Mouse (Mus musculus): ENCODE data around the gene Fis1. TPM values are rescaled to one million over a fixed set of nuclear protein-coding genes. Genes with fewer than 3 reads are reported as not detected.

Fis1 gene
- polyA plus RNA-seq, 1 experiment = 283 TPM

DNA sequence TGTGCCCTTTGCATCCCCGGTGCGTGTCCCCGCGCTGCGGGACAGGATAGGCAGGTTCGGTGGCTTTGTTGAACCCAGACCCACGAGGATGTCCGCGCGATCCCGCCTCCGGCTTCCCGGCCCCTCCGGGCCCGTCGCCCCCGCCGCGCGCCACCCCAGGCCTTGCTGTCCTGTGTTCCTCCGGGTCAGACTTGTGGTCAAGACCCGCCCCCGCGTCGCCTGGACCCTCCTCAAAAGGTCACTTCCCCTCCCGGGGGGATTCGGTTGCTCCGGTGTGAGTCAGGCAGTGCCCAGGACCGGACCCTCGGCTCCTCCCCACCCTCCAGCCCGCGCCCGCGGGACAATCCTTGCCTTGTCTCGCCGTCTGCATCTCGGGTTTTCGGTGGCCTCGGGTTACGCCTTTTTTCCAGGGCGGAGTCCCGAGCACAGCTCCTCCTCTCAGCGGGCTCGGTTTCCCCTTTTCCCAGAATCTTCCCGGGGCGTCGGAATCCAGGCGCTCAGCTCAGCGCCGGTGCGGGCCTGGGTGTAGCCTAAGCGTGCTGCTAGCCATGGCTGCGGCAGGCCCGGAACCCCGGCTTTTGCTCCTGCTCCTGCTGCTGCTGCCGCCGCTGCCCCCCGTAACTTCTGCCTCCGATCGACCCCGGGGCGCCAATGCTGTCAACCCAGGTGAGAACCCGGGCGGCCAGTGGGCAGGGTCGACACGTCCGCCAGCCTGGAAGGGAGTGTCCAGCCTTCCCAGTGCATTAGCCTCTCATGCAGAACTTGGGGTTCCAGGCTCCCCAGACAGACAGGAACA is 34.3 kb downstream of the Fis1 start:
- Histone ChIP-seq H3K79me2 (ENCODE audit: control insufficient read depth, insufficient read depth) (no peaks in the 10 kb centered on the region), H3K27me3 (ENCODE audit: control insufficient read depth, insufficient read depth, insufficient read length) (no peaks in the 10 kb centered on the region), H3K4me3 (peak overlapping the region; percentile 93), H3ac (ENCODE audit: control insufficient read depth, insufficient read length) (peak overlapping the region; percentile 60), H3K4me2 (ENCODE audit: low read depth) (peak overlapping the region; percentile 86), H3K36me3 (ENCODE audit: control insufficient read depth, insufficient read depth) (peaks cover 5% of the 10 kb centered on the region)
- TF ChIP-seq POLR2A (IDR thresholded peaks at IDR 0.05; ENCODE audit: insufficient read length, low read depth) (peak; percentile 79), POLR2AphosphoS2 (IDR thresholded peaks at IDR 0.05; ENCODE audit: insufficient read length, low read depth) (peak; percentile 54), E2F4 (IDR thresholded peaks at IDR 0.05; ENCODE audit: insufficient read depth) (no peak)

DNA sequence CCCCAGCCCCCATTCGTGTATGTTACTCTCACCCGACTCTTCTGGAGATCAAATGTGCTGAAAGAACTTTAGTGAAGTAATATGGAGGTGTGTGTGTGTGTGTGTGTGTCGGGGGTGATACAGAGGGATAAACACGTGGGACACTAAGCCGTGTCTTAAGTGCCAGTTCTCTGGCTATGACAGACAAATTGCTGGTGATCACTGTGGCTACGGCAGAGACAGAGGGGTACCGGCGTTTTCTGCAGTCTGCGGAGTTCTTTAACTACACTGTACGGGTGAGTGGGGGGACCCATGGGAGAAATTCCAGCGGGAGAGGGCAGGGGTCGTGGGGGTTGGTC is 34.8 kb downstream of the Fis1 start, which contains the start of gene Znhit1:
Gene Znhit1, minus strand, starts transcription at position 88 of the 338 bp plus-strand sequence.
- Histone ChIP-seq H3K4me3 (peak within 1 kb of the TSS; percentile 93), H3K27me3 (ENCODE audit: control insufficient read depth, insufficient read depth, insufficient read length) (no peaks in the 10 kb centered on the region), H3K4me2 (ENCODE audit: low read depth) (peak within 1 kb of the TSS; percentile 86), H3ac (ENCODE audit: control insufficient read depth, insufficient read length) (peak within 1 kb of the TSS; percentile 60), H3K36me3 (ENCODE audit: control insufficient read depth, insufficient read depth) (peaks cover 6% of the 10 kb centered on the region), H3K79me2 (ENCODE audit: control insufficient read depth, insufficient read depth) (no peaks in the 10 kb centered on the region)
- TF ChIP-seq MYOG (IDR thresholded peaks at IDR 0.05; ENCODE audit: control insufficient read depth in 1 of 3, insufficient read depth in 1 of 3, insufficient read length in 2 of 3, low read depth in 2 of 3) (no peak), TCF12 (IDR thresholded peaks at IDR 0.05; ENCODE audit: insufficient read depth, poor library complexity, severe bottlenecking) (no peak), MAX (IDR thresholded peaks at IDR 0.05; ENCODE audit: low read depth) (no peak), POLR2A (IDR thresholded peaks at IDR 0.05; ENCODE audit: insufficient read length, low read depth) (no peak), POLR2AphosphoS2 (IDR thresholded peaks at IDR 0.05; ENCODE audit: insufficient read length, low read depth) (no peak), SRF (IDR thresholded peaks at IDR 0.05; ENCODE audit: control insufficient read depth, insufficient read length, low read depth) (no peak), MYOD1 (IDR thresholded peaks at IDR 0.05; ENCODE audit: control insufficient read depth in 1 of 3, insufficient read length in 2 of 3, low read depth in 2 of 3) (no peak), TCF3 (IDR thresholded peaks at IDR 0.05; ENCODE audit: insufficient read length, low read depth) (no peak), E2F4 (IDR thresholded peaks at IDR 0.05; ENCODE audit: insufficient read depth) (no peak), USF1 (IDR thresholded peaks at IDR 0.05; ENCODE audit: low read depth) (no peak), CEBPB (IDR thresholded peaks at IDR 0.05; ENCODE audit: insufficient read depth, poor library complexity, severe bottlenecking) (no peak), REST (IDR thresholded peaks at IDR 0.05; ENCODE audit: insufficient read depth, insufficient read length) (no peak)

DNA sequence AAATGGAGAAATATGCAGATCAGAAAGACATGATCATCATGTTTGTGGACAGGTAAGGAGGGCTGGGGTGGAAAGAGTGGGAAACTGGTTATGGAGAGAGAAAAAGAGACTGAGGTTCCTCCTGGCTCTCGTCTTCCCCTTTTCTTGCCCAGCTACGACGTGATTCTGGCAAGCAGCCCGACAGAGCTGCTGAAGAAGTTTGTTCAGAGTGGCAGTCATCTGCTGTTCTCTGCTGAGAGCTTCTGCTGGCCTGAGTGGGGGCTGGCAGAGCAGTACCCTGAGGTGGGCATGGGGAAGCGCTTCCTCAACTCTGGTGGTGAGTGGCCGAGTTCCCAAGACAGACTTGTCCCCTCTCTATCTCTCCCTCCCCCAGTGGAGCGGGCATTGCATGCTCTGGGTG is 35.3 kb downstream of the Fis1 start:
- TF ChIP-seq MYOD1 (IDR thresholded peaks at IDR 0.05; ENCODE audit: control insufficient read depth in 1 of 3, insufficient read length in 2 of 3, low read depth in 2 of 3) (no peak), POLR2AphosphoS2 (IDR thresholded peaks at IDR 0.05; ENCODE audit: insufficient read length, low read depth) (no peak), POLR2A (IDR thresholded peaks at IDR 0.05; ENCODE audit: insufficient read length, low read depth) (no peak), CEBPB (IDR thresholded peaks at IDR 0.05; ENCODE audit: insufficient read depth, poor library complexity, severe bottlenecking) (no peak), E2F4 (IDR thresholded peaks at IDR 0.05; ENCODE audit: insufficient read depth) (no peak), MAX (IDR thresholded peaks at IDR 0.05; ENCODE audit: low read depth) (no peak), USF1 (IDR thresholded peaks at IDR 0.05; ENCODE audit: low read depth) (no peak), TCF12 (IDR thresholded peaks at IDR 0.05; ENCODE audit: insufficient read depth, poor library complexity, severe bottlenecking) (no peak), MYOG (IDR thresholded peaks at IDR 0.05; ENCODE audit: control insufficient read depth in 1 of 3, insufficient read depth in 1 of 3, insufficient read length in 2 of 3, low read depth in 2 of 3) (no peak), TCF3 (IDR thresholded peaks at IDR 0.05; ENCODE audit: insufficient read length, low read depth) (no peak)
- H3K4me2 ChIP-seq (ENCODE audit: low read depth) = peak overlapping the region; percentile 86
- H3ac ChIP-seq (ENCODE audit: control insufficient read depth, insufficient read length) = peak overlapping the region; percentile 60
- H3K79me2 ChIP-seq (ENCODE audit: control insufficient read depth, insufficient read depth) = no peaks in the 10 kb centered on the region
- peak overlapping the region; percentile 93 for H3K4me3 ChIP-seq
- no peaks in the 10 kb centered on the region for H3K27me3 ChIP-seq (ENCODE audit: control insufficient read depth, insufficient read depth, insufficient read length)
- peaks cover 6% of the 10 kb centered on the region for H3K36me3 ChIP-seq (ENCODE audit: control insufficient read depth, insufficient read depth)

DNA sequence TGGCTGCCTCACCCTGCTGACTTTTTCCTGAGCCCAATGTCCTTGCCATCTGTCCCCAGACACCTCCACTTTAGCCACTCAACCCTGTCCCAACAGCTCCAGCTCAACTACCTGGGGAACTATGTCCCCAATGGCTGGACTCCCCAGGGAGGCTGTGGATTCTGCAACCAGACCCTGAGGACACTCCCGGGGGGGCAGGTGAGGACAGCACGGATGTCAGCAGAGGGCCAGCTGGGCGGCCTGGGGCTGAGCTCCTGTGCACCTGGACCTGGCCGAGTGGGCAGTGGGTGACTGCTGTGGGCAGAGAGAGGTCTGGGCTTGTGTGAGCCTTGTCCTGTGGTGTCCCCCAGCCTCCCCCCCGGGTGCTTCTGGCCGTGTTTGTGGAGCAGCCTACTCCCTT is 36.7 kb downstream of the Fis1 start:
- Histone ChIP-seq H3K79me2 (ENCODE audit: control insufficient read depth, insufficient read depth) (no peaks in the 10 kb centered on the region), H3K27me3 (ENCODE audit: control insufficient read depth, insufficient read depth, insufficient read length) (no peaks in the 10 kb centered on the region), H3ac (ENCODE audit: control insufficient read depth, insufficient read length) (no peak overlapping the region), H3K4me2 (ENCODE audit: low read depth) (no peak overlapping the region), H3K36me3 (ENCODE audit: control insufficient read depth, insufficient read depth) (peaks cover 6% of the 10 kb centered on the region), H3K4me3 (no peak overlapping the region)
- TF ChIP-seq POLR2A (IDR thresholded peaks at IDR 0.05; ENCODE audit: insufficient read length, low read depth) (no peak), CEBPB (IDR thresholded peaks at IDR 0.05; ENCODE audit: insufficient read depth, poor library complexity, severe bottlenecking) (no peak), TCF3 (IDR thresholded peaks at IDR 0.05; ENCODE audit: insufficient read length, low read depth) (no peak), MYOD1 (IDR thresholded peaks at IDR 0.05; ENCODE audit: control insufficient read depth in 1 of 3, insufficient read length in 2 of 3, low read depth in 2 of 3) (no peak), E2F4 (IDR thresholded peaks at IDR 0.05; ENCODE audit: insufficient read depth) (no peak), SRF (IDR thresholded peaks at IDR 0.05; ENCODE audit: control insufficient read depth, insufficient read length, low read depth) (no peak), USF1 (IDR thresholded peaks at IDR 0.05; ENCODE audit: low read depth) (no peak), TCF12 (IDR thresholded peaks at IDR 0.05; ENCODE audit: insufficient read depth, poor library complexity, severe bottlenecking) (no peak), MYOG (IDR thresholded peaks at IDR 0.05; ENCODE audit: control insufficient read depth in 1 of 3, insufficient read depth in 1 of 3, insufficient read length in 2 of 3, low read depth in 2 of 3) (no peak), REST (IDR thresholded peaks at IDR 0.05; ENCODE audit: insufficient read depth, insufficient read length) (no peak), MAX (IDR thresholded peaks at IDR 0.05; ENCODE audit: low read depth) (no peak), POLR2AphosphoS2 (IDR thresholded peaks at IDR 0.05; ENCODE audit: insufficient read length, low read depth) (no peak)
